Mouse (Mus musculus): ENCODE measurements around the gene 1700016K19Rik. TPM values are rescaled to one million over a fixed set of nuclear protein-coding genes. Genes with fewer than 3 reads are reported as not detected.

Gene 1700016K19Rik
- not detected in 2 replicates for polyA plus RNA-seq (2011; ENCODE audit: insufficient read depth, insufficient read length, low read depth, missing spikeins)

GRCm38 (mm10) chr11:75999440-76000155 lies at the start of gene 1700016K19Rik:
Gene 1700016K19Rik (plus strand): TSS chr11:75999912.
- peak within 1 kb of the TSS; percentile 35; the same call in 1 of the 2 replicates for H3K9ac ChIP-seq (ENCODE audit: low read depth, poor library complexity, severe bottlenecking)
- peaks cover 3% of the 10 kb centered on the region for H3K4me1 ChIP-seq (ENCODE audit: control insufficient read depth, insufficient read depth, low read length)
- H3K4me3 ChIP-seq (ENCODE audit: low read depth, low read length), result peak within 1 kb of the TSS; percentile 43
- H3K36me3 ChIP-seq (ENCODE audit: control insufficient read depth, insufficient read depth, low read length, poor library complexity, severe bottlenecking), result no peaks in the 10 kb centered on the region
- H3K9me3 ChIP-seq (replicated peaks; ENCODE audit: control insufficient read depth, insufficient read depth, low read length, poor library complexity, severe bottlenecking), result no peaks in the 10 kb centered on the region
- TF ChIP-seq POLR2A (IDR thresholded peaks at IDR 0.05; ENCODE audit: insufficient read depth, low read length) (no peak), EP300 (IDR thresholded peaks at IDR 0.05; ENCODE audit: insufficient read depth, low read depth, low read length) (no peak), CTCF (IDR thresholded peaks at IDR 0.05; ENCODE audit: low read depth, low read length) (peak; percentile 42)
- no peaks in the 10 kb centered on the region for H3K27me3 ChIP-seq (ENCODE audit: control insufficient read depth, insufficient read depth, low read length, poor library complexity, severe bottlenecking)
- H3K27ac ChIP-seq (ENCODE audit: insufficient read depth, low read length), result no peak within 1 kb of the TSS

DNA sequence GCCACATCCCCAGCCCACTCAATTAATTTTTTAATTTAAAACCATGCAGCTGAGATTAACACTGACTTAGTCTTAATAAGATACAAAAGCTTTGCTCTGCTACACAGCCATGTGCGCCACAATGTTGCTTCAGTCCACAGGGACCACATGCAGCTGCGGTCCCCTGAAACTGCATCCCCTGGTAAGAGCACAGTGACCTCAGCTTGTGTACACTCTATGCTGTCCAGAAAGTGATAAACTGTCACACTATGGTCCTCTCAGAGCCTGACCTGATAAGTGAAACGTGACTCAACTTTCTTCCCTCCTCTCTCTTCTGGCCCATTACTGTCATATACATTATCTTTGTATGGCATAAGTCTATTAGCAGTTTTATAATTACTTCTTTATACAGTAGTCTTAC lies 49.3 kb upstream of the 1700016K19Rik start:
- H3K9ac ChIP-seq (ENCODE audit: low read depth, poor library complexity, severe bottlenecking), result no peak overlapping the region
- no peaks in the 10 kb centered on the region for H3K9me3 ChIP-seq (replicated peaks; ENCODE audit: control insufficient read depth, insufficient read depth, low read length, poor library complexity, severe bottlenecking)
- H3K4me1 ChIP-seq (ENCODE audit: control insufficient read depth, insufficient read depth, low read length), result no peaks in the 10 kb centered on the region
- no peak overlapping the region for H3K27ac ChIP-seq (ENCODE audit: insufficient read depth, low read length)
- no peak for TF ChIP-seq CTCF (IDR thresholded peaks at IDR 0.05; ENCODE audit: low read depth, low read length)
- no peak for TF ChIP-seq EP300 (IDR thresholded peaks at IDR 0.05; ENCODE audit: insufficient read depth, low read depth, low read length)
- no peak for TF ChIP-seq POLR2A (IDR thresholded peaks at IDR 0.05; ENCODE audit: insufficient read depth, low read length)
- no peaks in the 10 kb centered on the region for H3K36me3 ChIP-seq (ENCODE audit: control insufficient read depth, insufficient read depth, low read length, poor library complexity, severe bottlenecking)
- no peak overlapping the region for H3K4me3 ChIP-seq (ENCODE audit: low read depth, low read length)
- H3K27me3 ChIP-seq (ENCODE audit: control insufficient read depth, insufficient read depth, low read length, poor library complexity, severe bottlenecking), result no peaks in the 10 kb centered on the region

DNA sequence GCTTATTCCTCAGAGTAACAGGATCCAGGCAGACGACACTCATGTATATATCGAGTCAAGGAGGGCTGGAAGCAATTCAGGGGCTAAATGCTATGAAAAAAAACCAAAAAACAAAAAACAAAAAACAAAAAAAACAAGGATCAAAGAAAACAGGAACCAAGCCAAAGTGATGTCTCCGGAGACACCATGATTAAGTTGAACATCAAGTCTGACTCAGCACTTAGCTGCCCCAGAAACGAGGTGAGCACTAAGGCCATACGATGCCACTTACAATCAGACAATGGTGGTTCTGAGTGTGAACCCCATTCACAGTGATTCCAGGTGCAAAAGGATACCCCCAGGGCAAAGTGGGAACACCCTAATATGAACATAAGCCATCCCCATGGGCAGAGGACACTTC lies 47.8 kb upstream of the 1700016K19Rik start:
- no peaks in the 10 kb centered on the region for H3K36me3 ChIP-seq (ENCODE audit: control insufficient read depth, insufficient read depth, low read length, poor library complexity, severe bottlenecking)
- no peaks in the 10 kb centered on the region for H3K4me1 ChIP-seq (ENCODE audit: control insufficient read depth, insufficient read depth, low read length)
- H3K9me3 ChIP-seq (replicated peaks; ENCODE audit: control insufficient read depth, insufficient read depth, low read length, poor library complexity, severe bottlenecking), result no peaks in the 10 kb centered on the region
- H3K27ac ChIP-seq (ENCODE audit: insufficient read depth, low read length), result no peak overlapping the region
- H3K27me3 ChIP-seq (ENCODE audit: control insufficient read depth, insufficient read depth, low read length, poor library complexity, severe bottlenecking), result no peaks in the 10 kb centered on the region
- H3K4me3 ChIP-seq (ENCODE audit: low read depth, low read length), result no peak overlapping the region
- no peak for TF ChIP-seq POLR2A (IDR thresholded peaks at IDR 0.05; ENCODE audit: insufficient read depth, low read length)
- TF ChIP-seq EP300 (IDR thresholded peaks at IDR 0.05; ENCODE audit: insufficient read depth, low read depth, low read length), result no peak
- no peak for TF ChIP-seq CTCF (IDR thresholded peaks at IDR 0.05; ENCODE audit: low read depth, low read length)
- no peak overlapping the region for H3K9ac ChIP-seq (ENCODE audit: low read depth, poor library complexity, severe bottlenecking)

GRCm38 (mm10) chr11:75954896-75955295 lies 44.8 kb upstream of the 1700016K19Rik start:
- Histone ChIP-seq H3K4me3 (ENCODE audit: low read depth, low read length) (no peak overlapping the region), H3K9me3 (replicated peaks; ENCODE audit: control insufficient read depth, insufficient read depth, low read length, poor library complexity, severe bottlenecking) (no peaks in the 10 kb centered on the region), H3K27ac (ENCODE audit: insufficient read depth, low read length) (no peak overlapping the region), H3K27me3 (ENCODE audit: control insufficient read depth, insufficient read depth, low read length, poor library complexity, severe bottlenecking) (no peaks in the 10 kb centered on the region), H3K9ac (ENCODE audit: low read depth, poor library complexity, severe bottlenecking) (no peak overlapping the region), H3K36me3 (ENCODE audit: control insufficient read depth, insufficient read depth, low read length, poor library complexity, severe bottlenecking) (no peaks in the 10 kb centered on the region), H3K4me1 (ENCODE audit: control insufficient read depth, insufficient read depth, low read length) (no peaks in the 10 kb centered on the region)
- no peak for TF ChIP-seq CTCF (IDR thresholded peaks at IDR 0.05; ENCODE audit: low read depth, low read length)
- no peak for TF ChIP-seq POLR2A (IDR thresholded peaks at IDR 0.05; ENCODE audit: insufficient read depth, low read length)
- no peak for TF ChIP-seq EP300 (IDR thresholded peaks at IDR 0.05; ENCODE audit: insufficient read depth, low read depth, low read length)

DNA sequence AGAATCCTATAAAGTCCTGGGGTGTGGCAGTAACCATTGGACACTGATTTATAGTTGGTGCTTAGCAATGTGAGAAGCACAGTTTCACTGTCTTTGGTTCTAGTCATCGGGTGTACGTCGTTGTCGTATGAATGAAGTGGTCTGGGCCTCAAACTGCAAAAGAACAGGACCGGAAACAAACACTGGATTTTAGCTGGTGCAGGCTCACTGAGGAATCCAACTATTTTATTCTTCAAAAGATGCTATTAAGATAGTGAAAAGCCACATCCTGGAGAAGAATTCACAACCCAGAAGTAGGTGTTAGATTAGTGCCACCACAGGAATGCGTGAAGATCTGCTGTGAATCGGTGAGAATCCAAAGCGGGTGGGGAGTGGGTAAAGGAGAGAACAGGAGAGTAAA lies 43.1 kb upstream of the 1700016K19Rik start:
- no peaks in the 10 kb centered on the region for H3K27me3 ChIP-seq (ENCODE audit: control insufficient read depth, insufficient read depth, low read length, poor library complexity, severe bottlenecking)
- no peak overlapping the region for H3K27ac ChIP-seq (ENCODE audit: insufficient read depth, low read length)
- TF ChIP-seq POLR2A (IDR thresholded peaks at IDR 0.05; ENCODE audit: insufficient read depth, low read length), result no peak
- no peak for TF ChIP-seq CTCF (IDR thresholded peaks at IDR 0.05; ENCODE audit: low read depth, low read length)
- no peak for TF ChIP-seq EP300 (IDR thresholded peaks at IDR 0.05; ENCODE audit: insufficient read depth, low read depth, low read length)
- no peak overlapping the region for H3K9ac ChIP-seq (ENCODE audit: low read depth, poor library complexity, severe bottlenecking)
- no peaks in the 10 kb centered on the region for H3K9me3 ChIP-seq (replicated peaks; ENCODE audit: control insufficient read depth, insufficient read depth, low read length, poor library complexity, severe bottlenecking)
- H3K36me3 ChIP-seq (ENCODE audit: control insufficient read depth, insufficient read depth, low read length, poor library complexity, severe bottlenecking), result no peaks in the 10 kb centered on the region
- H3K4me1 ChIP-seq (ENCODE audit: control insufficient read depth, insufficient read depth, low read length), result no peaks in the 10 kb centered on the region
- H3K4me3 ChIP-seq (ENCODE audit: low read depth, low read length), result no peak overlapping the region

GRCm38 (mm10) chr11:75957124-75957832 lies 42.4 kb upstream of the 1700016K19Rik start:
- H3K4me1 ChIP-seq (ENCODE audit: control insufficient read depth, insufficient read depth, low read length), result no peaks in the 10 kb centered on the region
- no peak for TF ChIP-seq CTCF (IDR thresholded peaks at IDR 0.05; ENCODE audit: low read depth, low read length)
- no peak for TF ChIP-seq POLR2A (IDR thresholded peaks at IDR 0.05; ENCODE audit: insufficient read depth, low read length)
- no peak for TF ChIP-seq EP300 (IDR thresholded peaks at IDR 0.05; ENCODE audit: insufficient read depth, low read depth, low read length)
- H3K9me3 ChIP-seq (replicated peaks; ENCODE audit: control insufficient read depth, insufficient read depth, low read length, poor library complexity, severe bottlenecking), result no peaks in the 10 kb centered on the region
- no peak overlapping the region for H3K27ac ChIP-seq (ENCODE audit: insufficient read depth, low read length)
- no peaks in the 10 kb centered on the region for H3K27me3 ChIP-seq (ENCODE audit: control insufficient read depth, insufficient read depth, low read length, poor library complexity, severe bottlenecking)
- no peaks in the 10 kb centered on the region for H3K36me3 ChIP-seq (ENCODE audit: control insufficient read depth, insufficient read depth, low read length, poor library complexity, severe bottlenecking)
- no peak overlapping the region for H3K9ac ChIP-seq (ENCODE audit: low read depth, poor library complexity, severe bottlenecking)
- no peak overlapping the region for H3K4me3 ChIP-seq (ENCODE audit: low read depth, low read length)

Measured in ES-Bruce4 (cell line).